Mouse (Mus musculus) stomach, postnatal 0 days (tissue): ENCODE data around the gene Jund. TPM values are rescaled to one million over a fixed set of nuclear protein-coding genes. Genes with fewer than 3 reads are reported as not detected.
A peak's percentile ranks its signal among the peaks of the same experiment; 100 is the strongest.

Experiments
- ATAC-seq: fragments of 200-750 bp; cut with Nextera tagmentation; 2 replicates; pipeline ENCODE4 v1.8.0; 2017; ENCODE audit not compliant: low FRiP score, low TSS enrichment
- DNase-seq: peaks from one replicate; pipeline ENCODE4 v3.0.0-alpha.2; 2016; ENCODE audit warnings: low spot score
- H3K27ac ChIP-seq: fragments of 300-500 bp; sonication (generic); replicated peaks from 2 replicates; pipeline ENCODE4 v1.5.1; 2014; ENCODE audit warnings: mild to moderate bottlenecking, control low read depth
- H3K27me3 ChIP-seq: fragments of 300-500 bp; sonication (generic); 2 replicates; pipeline ENCODE4 v1.6.1; 2014; ENCODE audit warnings: low read length; ENCODE audit not compliant: control insufficient read depth, insufficient read depth
- H3K36me3 ChIP-seq: fragments of 300-500 bp; sonication (generic); 2 replicates; pipeline ENCODE4 v1.6.1; 2014; ENCODE audit warnings: low read length, mixed read lengths; ENCODE audit not compliant: control insufficient read depth, insufficient read depth
- H3K4me1 ChIP-seq: fragments of 300-500 bp; sonication (generic); replicated peaks from 2 replicates; pipeline ENCODE4 v1.6.1; 2014; ENCODE audit warnings: antibody characterized with exemption; ENCODE audit not compliant: control insufficient read depth, insufficient read depth
- H3K4me2 ChIP-seq: fragments of 300-500 bp; sonication (generic); replicated peaks from 2 replicates; pipeline ENCODE4 v1.6.1; 2014; ENCODE audit warnings: low read depth, mild to moderate bottlenecking, control low read depth, moderate library complexity
- H3K4me3 ChIP-seq: fragments of 300-500 bp; sonication (generic); 2 replicates; pipeline ENCODE4 v1.5.1; 2014; ENCODE audit warnings: low read depth, low read length, control low read depth
- H3K9ac ChIP-seq: fragments of 300-500 bp; sonication (generic); 2 replicates; pipeline ENCODE4 v1.6.1; 2014; ENCODE audit warnings: mild to moderate bottlenecking, low read length, control low read depth, mixed read lengths
- H3K9me3 ChIP-seq: fragments of 300-500 bp; sonication (generic); 2 replicates; pipeline ENCODE4 v1.6.1; 2016; ENCODE audit warnings: low read length; ENCODE audit not compliant: control insufficient read depth
- CTCF ChIP-seq: IDR thresholded peaks from 2 replicates; pipeline ENCODE4 v1.5.1; 2016; ENCODE audit warnings: antibody characterized with exemption, low read depth, mild to moderate bottlenecking, moderate library complexity
- EP300 ChIP-seq: optimal IDR thresholded peaks from 2 replicates; pipeline ENCODE3; 2016; ENCODE audit warnings: antibody characterized with exemption
- WGBS: fragments of 180-500 bp; shearing (Covaris S2); extraction: QIAGEN DNeasy Blood & Tissue Kit; methylation state at CpG from one replicate; pipeline ENCODE4 v1.1.7; 2014; 5-methylcytosine and 5-hydroxymethylcytosine counted together
- polyA plus RNA-seq: library from polyadenylated mRNA; unstranded; fragments of >200 nt; fragmentation: Nextera tagmentation; extraction: Ambion mirVana; gene quantifications from 2 replicates; pipeline ENCODE4 v1.2.1, GENCODE M21; 2015

Gene Jund
- polyA plus RNA-seq, 1 experiment from 2014 or later, result 78.3 TPM

DNA sequence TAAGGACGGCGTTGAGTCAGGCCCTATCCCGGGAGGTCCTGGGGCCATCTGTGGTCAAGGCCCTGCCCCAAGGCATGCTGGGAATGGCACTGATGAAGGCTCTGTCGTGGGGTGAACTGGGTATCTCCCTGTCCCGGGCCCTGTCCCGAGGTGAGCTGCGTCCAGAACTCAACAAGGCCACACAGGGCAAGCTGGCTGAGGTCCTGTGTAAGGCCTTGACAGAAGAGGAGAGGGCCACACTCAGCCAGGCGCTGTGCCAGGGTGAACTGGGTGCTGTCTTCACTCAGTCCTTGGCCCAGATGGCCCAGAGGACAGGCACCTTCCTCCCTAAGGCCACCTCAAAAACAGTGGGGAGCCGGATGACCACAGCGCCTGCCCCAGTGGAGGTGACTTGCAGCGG, 12.3 kb downstream of the Jund start:
- WGBS, result 86% methylated on average over 11 of the region's 11 CpGs
- Histone ChIP-seq H3K4me2 (no peak overlapping the region), H3K9me3 (no peaks in the 10 kb centered on the region), H3K27me3 (no peaks in the 10 kb centered on the region), H3K36me3 (no peaks in the 10 kb centered on the region), H3K4me1 (no peaks in the 10 kb centered on the region), H3K27ac (no peak overlapping the region), H3K4me3 (no peak overlapping the region), H3K9ac (no peak overlapping the region)
- ATAC-seq, result no peak
- no peak for DNase-seq
- TF ChIP-seq EP300 (no peak), CTCF (no peak)

DNA sequence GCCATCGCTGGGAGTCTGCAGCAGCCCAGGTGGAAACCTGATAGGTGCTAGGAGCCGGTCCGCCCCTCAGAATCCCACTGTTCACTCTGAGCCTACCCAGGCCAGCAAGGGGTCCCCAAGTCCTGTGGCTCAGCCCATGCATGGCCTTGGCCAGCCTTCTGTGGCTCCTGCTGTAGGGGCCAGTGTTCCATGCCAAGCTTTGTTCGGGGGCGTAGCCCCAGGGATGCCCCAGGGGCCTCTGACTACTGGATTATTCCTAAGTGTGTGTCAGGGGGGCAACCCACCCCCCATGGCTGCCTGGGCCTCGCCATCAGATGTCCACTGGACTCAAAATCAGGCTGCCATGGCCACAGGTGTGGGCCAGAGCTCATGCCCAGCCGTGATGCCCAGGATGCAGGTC, 15.2 kb downstream of the Jund start:
- H3K27ac ChIP-seq, result no peak overlapping the region
- 87% methylated on average over 7 of the region's 7 CpGs for WGBS
- H3K9ac ChIP-seq, result no peak overlapping the region
- H3K4me3 ChIP-seq, result no peak overlapping the region
- H3K36me3 ChIP-seq, result no peaks in the 10 kb centered on the region
- DNase-seq (no peak), ATAC-seq (no peak)
- H3K4me2 ChIP-seq, result no peak overlapping the region
- no peaks in the 10 kb centered on the region for H3K4me1 ChIP-seq
- TF ChIP-seq CTCF (no peak), EP300 (no peak)
- H3K9me3 ChIP-seq, result no peaks in the 10 kb centered on the region
- H3K27me3 ChIP-seq, result no peaks in the 10 kb centered on the region

DNA sequence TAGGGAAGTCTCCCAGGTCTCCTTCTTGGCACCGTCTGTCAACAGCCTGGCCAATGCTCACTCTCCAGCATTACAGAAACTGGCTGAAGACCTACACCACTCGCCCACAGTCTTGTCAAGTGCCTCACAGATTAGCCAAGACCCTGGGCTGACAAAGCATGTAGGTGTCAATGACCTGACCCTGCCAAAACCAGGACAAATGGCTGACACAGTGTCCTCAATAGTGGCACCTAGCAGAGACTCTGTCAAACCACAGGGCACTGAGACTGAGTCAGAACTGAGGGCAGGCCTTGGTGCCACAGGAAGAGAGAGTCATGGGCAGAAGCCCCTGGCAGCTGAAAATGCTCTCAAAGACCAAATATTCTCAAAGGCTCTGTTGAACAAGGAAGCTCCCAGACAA, 16.3 kb downstream of the Jund start:
- H3K9me3 ChIP-seq, result no peaks in the 10 kb centered on the region
- H3K4me2 ChIP-seq, result no peak overlapping the region
- ATAC-seq (no peak), DNase-seq (peak; percentile 12)
- no peaks in the 10 kb centered on the region for H3K27me3 ChIP-seq
- no peak overlapping the region for H3K9ac ChIP-seq
- H3K4me1 ChIP-seq, result no peaks in the 10 kb centered on the region
- no peak overlapping the region for H3K4me3 ChIP-seq
- H3K36me3 ChIP-seq, result no peaks in the 10 kb centered on the region
- TF ChIP-seq CTCF (no peak), EP300 (no peak)
- WGBS, result 46% methylated on average over 2 of the region's 2 CpGs
- H3K27ac ChIP-seq, result no peak overlapping the region

DNA sequence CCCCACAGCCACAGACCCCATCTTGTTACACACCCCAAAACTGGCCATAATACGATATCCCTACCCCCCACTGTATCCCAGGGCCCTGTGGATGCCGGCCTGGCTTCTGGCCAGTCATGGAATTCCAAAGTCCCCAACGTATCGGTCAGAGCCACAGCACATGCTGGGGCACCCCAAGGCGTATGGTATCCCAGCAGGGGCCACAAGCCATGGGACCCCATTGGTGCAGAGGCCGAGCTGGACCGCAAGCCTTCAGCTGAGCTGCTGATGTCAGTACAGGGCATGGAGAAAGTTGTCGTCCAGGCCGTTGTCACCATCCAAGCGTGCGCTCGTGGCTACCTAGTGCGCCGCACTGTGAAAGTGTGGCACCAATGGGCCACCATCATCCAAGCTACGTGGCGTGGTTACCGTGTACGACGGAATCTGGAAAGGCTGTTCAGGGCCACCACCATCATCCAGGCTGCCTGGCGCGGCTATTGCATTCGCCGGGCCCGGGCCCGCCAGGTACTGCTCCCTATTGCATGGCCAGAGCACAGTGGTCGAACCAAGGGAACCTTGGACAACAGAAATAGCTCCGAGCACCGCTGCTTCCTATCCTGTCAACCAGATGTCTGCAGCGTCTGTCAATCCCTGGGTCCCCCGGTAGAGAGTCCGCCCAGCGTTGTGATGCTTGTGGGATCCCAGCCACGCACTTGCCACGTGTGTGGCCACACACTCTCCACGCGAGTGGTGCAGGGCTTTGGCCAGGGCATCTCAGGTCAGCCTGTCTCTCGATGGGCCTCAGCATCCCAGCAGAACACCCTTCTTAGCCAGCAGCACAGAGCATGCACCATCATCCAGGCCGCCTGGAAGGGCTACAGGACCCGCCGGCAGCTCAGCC, 18.0 kb downstream of the Jund start:
- no peak overlapping the region for H3K9ac ChIP-seq
- H3K36me3 ChIP-seq, result no peaks in the 10 kb centered on the region
- no peak overlapping the region for H3K4me2 ChIP-seq
- H3K27ac ChIP-seq, result no peak overlapping the region
- H3K9me3 ChIP-seq, result no peaks in the 10 kb centered on the region
- no peaks in the 10 kb centered on the region for H3K4me1 ChIP-seq
- ATAC-seq, result no peak
- no peak overlapping the region for H3K4me3 ChIP-seq
- H3K27me3 ChIP-seq, result no peaks in the 10 kb centered on the region
- TF ChIP-seq CTCF (no peak), EP300 (no peak)
- peak; percentile 12 for DNase-seq
- 83% methylated on average over 40 of the region's 40 CpGs for WGBS

DNA sequence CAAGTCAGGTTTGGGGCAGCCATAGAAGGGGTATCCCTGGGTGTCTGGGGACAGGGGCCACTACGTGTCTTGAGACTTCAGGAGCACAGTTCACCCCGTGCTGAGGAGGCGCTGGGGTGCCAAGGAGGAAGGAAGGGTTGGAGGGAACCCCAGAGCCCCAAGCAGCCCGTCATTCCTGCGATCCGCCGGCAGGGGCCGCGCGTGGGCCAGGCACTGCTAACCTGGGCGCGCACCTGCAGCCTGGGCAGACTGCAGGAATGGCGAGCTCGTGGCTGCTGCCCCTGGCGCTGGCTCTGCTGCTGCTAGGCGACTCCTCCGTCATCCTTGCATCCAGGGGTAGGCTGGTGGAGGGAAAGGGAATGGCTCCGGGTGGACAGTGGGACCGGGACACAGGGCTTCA, 19.5 kb downstream of the Jund start, which contains the start of gene Gm3336:
Gene Gm3336, plus strand, starts transcription at position 247 of the 400 bp plus-strand sequence.
- Histone ChIP-seq H3K27ac (peak within 1 kb of the TSS; percentile 53), H3K9ac (no peak within 1 kb of the TSS), H3K4me1 (no peaks in the 10 kb centered on the region), H3K9me3 (no peaks in the 10 kb centered on the region), H3K4me3 (no peak within 1 kb of the TSS), H3K27me3 (no peaks in the 10 kb centered on the region), H3K36me3 (no peaks in the 10 kb centered on the region), H3K4me2 (no peak within 1 kb of the TSS)
- ATAC-seq (peak; percentile 55), DNase-seq (peak; percentile 83)
- TF ChIP-seq CTCF, result peak; percentile 91
- no peak for TF ChIP-seq EP300
- WGBS, result 4% methylated on average over 19 of the region's 19 CpGs

DNA sequence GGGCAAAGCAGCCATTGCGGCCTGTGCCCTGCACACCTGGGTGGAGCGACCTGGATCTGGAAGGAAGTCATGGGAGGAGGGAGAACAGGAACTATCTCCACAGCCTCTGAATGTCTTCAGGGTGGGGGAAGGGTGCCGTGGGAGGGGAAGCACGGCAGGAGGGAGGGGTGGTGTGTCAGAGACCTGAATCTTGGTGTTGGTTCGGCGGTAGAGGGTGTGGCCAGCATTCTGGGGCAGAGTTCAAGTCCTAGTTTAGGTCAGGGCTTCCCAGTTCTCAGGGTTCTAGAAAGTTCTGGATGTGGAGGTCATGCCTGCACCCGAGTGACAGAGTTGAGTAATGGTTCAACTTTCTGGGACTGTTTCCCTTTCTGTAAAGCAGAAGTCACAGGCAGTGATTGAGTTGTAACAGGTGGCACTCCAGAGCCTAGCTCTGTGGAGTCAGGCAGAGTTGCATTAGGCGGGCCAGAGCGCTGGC, 21.1 kb downstream of the Jund start:
- TF ChIP-seq CTCF (no peak), EP300 (no peak)
- ATAC-seq (peak; percentile 79), DNase-seq (peak; percentile 78)
- WGBS, result 44% methylated on average over 9 of the region's 9 CpGs
- Histone ChIP-seq H3K4me3 (no peak overlapping the region), H3K9me3 (no peaks in the 10 kb centered on the region), H3K36me3 (no peaks in the 10 kb centered on the region), H3K4me2 (no peak overlapping the region), H3K4me1 (no peaks in the 10 kb centered on the region), H3K27ac (peak overlapping the region; percentile 69), H3K27me3 (no peaks in the 10 kb centered on the region), H3K9ac (no peak overlapping the region; the same call in 1 of the 2 replicates)
